Mouse (Mus musculus) kidney, postnatal 4 days (tissue): Measurements from ENCODE around the gene Vps8.

Source experiments
- DNase-seq, 2 experiments: peaks; one replicate each; pipeline ENCODE4 v3.0.0; 2021; ENCODE audit warnings: mixed read lengths in 2 of 2

Vps8 gene

GRCm38 (mm10) chr16:21563322-21563721 is 140.4 kb downstream of the Vps8 start:
- no peak for DNase-seq

GRCm38 (mm10) chr16:21567093-21567492 is 144.2 kb downstream of the Vps8 start:
- no peak for DNase-seq

GRCm38 (mm10) chr16:21569952-21570351 is 147.0 kb downstream of the Vps8 start:
- no peak for DNase-seq

- DNase-seq: no peak
Observed at GRCm38 (mm10) chr16:21570786-21571185, 147.9 kb downstream of the Vps8 start.

GRCm38 (mm10) chr16:21576000-21576420 is 153.1 kb downstream of the Vps8 start:
- no peak for DNase-seq

GRCm38 (mm10) chr16:21589110-21589509 is 166.2 kb downstream of the Vps8 start:
- DNase-seq: no peak

- peak; percentile 9 to 38 for DNase-seq
Observed at GRCm38 (mm10) chr16:21590806-21591205, 167.9 kb downstream of the Vps8 start.

GRCm38 (mm10) chr16:21591511-21591910 is 168.6 kb downstream of the Vps8 start:
- DNase-seq: no peak

GRCm38 (mm10) chr16:21595539-21595938 is 172.6 kb downstream of the Vps8 start:
- no peak for DNase-seq

- DNase-seq: peak; percentile 10 to 28
Observed at GRCm38 (mm10) chr16:21604354-21604753, 181.4 kb downstream of the Vps8 start.

- no peak for DNase-seq
Observed at GRCm38 (mm10) chr16:21606249-21607020, 183.5 kb downstream of the Vps8 start.

- DNase-seq: peak; percentile 74 to 80
Observed at GRCm38 (mm10) chr16:21607021-21607650, 184.2 kb downstream of the Vps8 start.

- peak in 1 of 2 experiments; percentile 19 for DNase-seq
Observed at GRCm38 (mm10) chr16:21607651-21608040, 184.7 kb downstream of the Vps8 start.

- DNase-seq: peak; percentile 33 to 43
Observed at GRCm38 (mm10) chr16:21608176-21608865, 185.4 kb downstream of the Vps8 start.

- DNase-seq: no peak
Observed at GRCm38 (mm10) chr16:21610473-21610872, 187.6 kb downstream of the Vps8 start.

GRCm38 (mm10) chr16:21615802-21616201 is 192.9 kb downstream of the Vps8 start:
- DNase-seq: peak in 1 of 2 experiments; percentile 35

- DNase-seq: no peak
Observed at GRCm38 (mm10) chr16:21620630-21621029, 197.7 kb downstream of the Vps8 start.

- DNase-seq: peak in 1 of 2 experiments; percentile 21
Observed at GRCm38 (mm10) chr16:21625784-21626634, 203.1 kb downstream of the Vps8 start.

- no peak for DNase-seq
Observed at GRCm38 (mm10) chr16:21627248-21627647, 204.3 kb downstream of the Vps8 start.

GRCm38 (mm10) chr16:21628061-21628591 is 205.2 kb downstream of the Vps8 start:
- DNase-seq: no peak

- DNase-seq: no peak
Observed at GRCm38 (mm10) chr16:21630614-21631013, 207.7 kb downstream of the Vps8 start.

GRCm38 (mm10) chr16:21631815-21632222 is 208.9 kb downstream of the Vps8 start:
- no peak for DNase-seq
